Mouse (Mus musculus) yolk sac, embryonic 10.5 days (tissue): ENCODE measurements at regions not wholly inside any gene's neighbourhood (a gene's known extent, or its start where the extent isn't known, plus 50 kb on each side); places are given as distances from the start of the nearest gene placed in this dataset.
A peak's percentile ranks its signal among the peaks of the same experiment; 100 is the strongest.

ENCODE experiments used
- DNase-seq: peaks from one replicate; pipeline ENCODE4 v3.0.0-alpha.2; 2017; ENCODE audit warnings: low spot score

GRCm38 (mm10) chr7:115192992-115193761 is 449.7 kb downstream of the Insc start:
- DNase-seq = no peak

DNA sequence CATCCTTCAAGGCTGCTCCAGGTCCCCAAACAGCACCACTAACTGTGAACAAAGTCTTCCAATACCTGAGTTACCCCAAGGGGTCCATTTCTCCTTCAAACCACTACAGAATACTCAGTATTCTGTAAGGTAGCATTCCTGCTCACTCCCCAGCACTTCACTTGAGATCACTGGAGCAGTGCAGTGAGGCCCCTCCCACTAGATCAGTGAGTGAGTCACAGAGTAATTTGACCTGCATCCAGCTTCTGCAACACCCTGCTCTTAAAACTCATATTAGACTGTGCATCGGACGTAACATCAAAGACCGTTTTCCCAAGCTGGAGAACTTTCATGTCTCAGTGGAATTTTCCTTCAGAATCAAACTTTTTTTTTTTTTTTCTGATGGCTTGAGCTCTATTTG is 461.4 kb downstream of the Insc start:
- no peak for DNase-seq

GRCm38 (mm10) chr7:115206479-115207134 is 463.1 kb downstream of the Insc start:
- peak; percentile 71 for DNase-seq

- DNase-seq = no peak
Measured at GRCm38 (mm10) chr7:115208781-115209180, 465.3 kb downstream of the Insc start.

- no peak for DNase-seq
Measured at GRCm38 (mm10) chr7:115210012-115210411, 466.5 kb downstream of the Insc start.

- DNase-seq = peak; percentile 90
Measured at GRCm38 (mm10) chr7:115216838-115217237, 473.3 kb downstream of the Insc start.

DNA sequence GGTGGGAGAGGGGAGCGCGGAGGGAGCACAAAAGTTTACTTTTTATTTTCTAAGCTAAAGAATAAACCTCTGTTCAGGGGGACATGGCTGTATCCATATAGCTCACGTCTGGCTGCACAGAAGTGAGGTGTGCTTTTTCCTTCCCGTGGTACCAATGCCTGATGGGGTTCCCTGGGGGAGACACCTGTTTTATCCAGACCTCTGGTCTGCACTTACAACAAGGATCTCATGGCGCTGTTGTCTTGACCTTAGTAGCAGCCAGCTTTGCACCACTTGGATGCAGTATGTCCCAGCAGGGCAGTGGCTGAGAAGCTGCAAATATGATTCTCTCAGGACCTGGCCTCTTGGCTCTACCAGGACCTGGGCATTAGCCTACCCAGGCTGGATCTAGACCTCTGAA is 473.8 kb downstream of the Insc start:
- no peak for DNase-seq

GRCm38 (mm10) chr7:115217712-115218111 is 474.2 kb downstream of the Insc start:
- DNase-seq = no peak

DNA sequence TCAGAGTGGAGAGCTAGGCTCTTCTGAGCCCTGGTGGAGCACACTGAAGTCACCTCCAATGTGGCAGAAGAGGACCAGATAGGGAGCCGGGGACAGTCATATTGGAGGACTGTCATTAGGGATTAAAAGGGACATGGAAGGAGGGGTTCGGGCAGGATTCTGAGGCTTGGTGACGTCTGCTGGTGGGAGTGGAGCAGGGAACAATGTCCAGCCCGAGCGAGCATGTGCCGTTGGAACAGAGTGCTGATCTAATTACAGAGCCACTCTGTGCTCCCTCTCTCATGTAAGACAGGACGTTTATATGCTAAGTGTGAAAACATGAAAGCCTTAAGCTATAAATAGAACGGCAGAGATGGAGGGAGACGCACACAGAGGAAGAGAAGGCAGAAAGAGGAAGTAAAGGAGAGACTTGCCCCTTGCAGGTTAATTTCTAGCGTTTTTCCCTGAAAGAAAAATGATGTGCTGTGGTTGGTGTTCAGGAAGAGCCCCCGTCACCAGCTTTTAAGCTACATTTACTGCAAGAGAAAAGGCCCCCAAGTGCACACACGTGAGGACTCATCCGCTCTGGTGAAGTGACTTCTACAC is 475.2 kb downstream of the Insc start:
- no peak for DNase-seq

DNA sequence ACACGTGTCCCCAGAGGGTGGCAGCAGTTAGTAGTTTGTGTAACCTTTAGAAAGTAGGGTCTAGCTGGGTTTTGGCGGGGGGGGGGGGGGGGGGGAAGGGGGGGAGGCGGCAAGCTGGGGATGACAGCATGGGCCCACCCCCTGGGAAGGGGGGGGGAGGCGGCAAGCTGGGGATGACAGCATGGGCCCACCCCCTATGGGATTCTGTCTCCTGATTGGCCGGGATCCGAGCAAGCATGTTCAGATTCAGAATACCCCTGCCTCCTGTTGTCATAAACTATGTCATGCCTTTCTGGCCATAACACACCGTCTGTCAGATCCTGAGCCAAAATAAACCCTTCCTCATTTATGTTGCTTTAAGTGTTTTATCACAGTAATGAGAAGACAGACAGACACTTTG is 479.1 kb downstream of the Insc start:
- no peak for DNase-seq

GRCm38 (mm10) chr7:115230525-115230924 is 487.0 kb downstream of the Insc start:
- DNase-seq = no peak

- DNase-seq = peak; percentile 5
Measured at GRCm38 (mm10) chr7:115233850-115234436, 490.4 kb downstream of the Insc start.

DNA sequence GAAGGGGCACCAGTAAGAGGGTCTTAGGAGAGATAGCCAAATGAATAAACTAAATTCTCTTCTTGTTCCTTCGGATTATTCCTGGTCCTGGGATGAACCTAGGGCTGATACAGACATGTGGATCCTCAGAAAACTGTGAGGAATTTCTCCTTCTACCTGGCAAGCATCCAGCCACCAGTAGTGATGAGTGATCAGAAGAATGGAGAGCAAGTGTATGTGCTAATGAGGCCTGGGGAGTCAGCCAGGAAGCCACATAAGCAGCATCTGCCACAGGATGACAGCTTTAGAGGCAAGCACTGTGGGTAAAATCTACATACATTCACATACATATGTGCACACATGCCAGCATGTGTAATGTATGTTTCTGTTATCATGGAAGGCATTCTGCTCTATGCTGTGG is 493.6 kb downstream of the Insc start:
- no peak for DNase-seq

GRCm38 (mm10) chr7:115251591-115252369 is 508.3 kb downstream of the Insc start:
- no peak for DNase-seq

GRCm38 (mm10) chr7:115252370-115252750 is 508.9 kb downstream of the Insc start:
- DNase-seq = no peak

GRCm38 (mm10) chr7:115258626-115259025 is 515.1 kb downstream of the Insc start:
- no peak for DNase-seq

- no peak for DNase-seq
Measured at GRCm38 (mm10) chr7:115263082-115263481, 519.6 kb downstream of the Insc start.

- no peak for DNase-seq
Measured at GRCm38 (mm10) chr7:115266141-115266540, 522.6 kb downstream of the Insc start.

GRCm38 (mm10) chr7:115270803-115271202 is 527.3 kb downstream of the Insc start:
- no peak for DNase-seq

DNA sequence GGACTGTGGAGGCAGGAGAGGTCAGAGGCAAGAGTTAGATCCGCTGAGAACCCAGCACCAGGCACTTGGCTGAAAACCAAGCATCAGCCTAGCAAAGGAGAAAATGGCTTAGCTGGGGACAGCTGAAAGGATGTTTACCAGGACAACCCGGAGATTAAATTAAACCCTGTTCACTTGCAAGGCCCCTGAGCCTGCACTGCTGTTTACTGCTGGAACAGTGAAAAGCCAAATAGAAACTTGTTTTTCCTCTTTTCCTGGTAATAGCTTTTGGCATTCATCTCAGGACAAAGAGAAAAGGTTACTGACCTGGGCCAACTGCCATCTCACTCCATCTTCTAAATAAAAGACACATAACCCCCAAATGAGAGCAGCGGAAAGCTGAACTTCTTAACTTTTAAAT is 531.3 kb downstream of the Insc start:
- no peak for DNase-seq

DNA sequence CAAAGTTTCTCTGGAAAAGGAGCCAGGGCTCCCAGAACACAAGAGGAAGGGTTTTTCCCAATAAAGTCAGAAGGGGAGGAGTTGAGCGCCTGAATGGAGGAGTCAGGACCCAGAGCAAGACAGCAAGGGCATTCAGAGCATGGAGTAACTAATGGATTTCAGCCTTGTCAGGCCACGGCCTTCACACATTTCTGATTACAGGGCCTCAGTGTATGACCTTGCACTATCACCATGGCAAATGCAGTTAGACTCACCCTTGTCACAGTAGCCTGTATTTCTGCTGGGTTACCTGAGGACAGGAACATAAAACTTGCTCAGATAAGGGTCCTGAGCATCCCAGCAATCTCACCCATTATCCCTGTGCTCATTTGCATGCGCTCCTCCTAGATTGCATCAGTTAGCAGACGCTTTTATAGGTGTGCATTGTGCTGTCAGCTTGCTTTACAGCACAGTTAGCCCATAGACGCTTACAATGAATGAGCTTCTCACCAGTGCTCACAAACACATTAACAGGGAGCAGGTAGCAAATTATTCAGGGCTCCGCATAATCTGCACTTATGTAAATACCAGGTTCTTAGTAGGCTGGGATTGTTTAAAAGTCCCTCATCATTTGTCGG is 547.4 kb downstream of the Insc start:
- DNase-seq = no peak
